Mouse (Mus musculus) thymus, postnatal 4 days (tissue): ENCODE results near the gene Hist1h2bb.
A peak's percentile ranks its signal among the peaks of the same experiment; 100 is the strongest.
"Not testable (repeated sequence)": the region's sequence is repeated elsewhere in the genome, so short reads cannot be mapped to it uniquely, and the experiment has no call there.

Experiments
- DNase-seq: peaks from one replicate; pipeline ENCODE4 v3.0.0; 2021

The Hist1h2bb gene

DNA sequence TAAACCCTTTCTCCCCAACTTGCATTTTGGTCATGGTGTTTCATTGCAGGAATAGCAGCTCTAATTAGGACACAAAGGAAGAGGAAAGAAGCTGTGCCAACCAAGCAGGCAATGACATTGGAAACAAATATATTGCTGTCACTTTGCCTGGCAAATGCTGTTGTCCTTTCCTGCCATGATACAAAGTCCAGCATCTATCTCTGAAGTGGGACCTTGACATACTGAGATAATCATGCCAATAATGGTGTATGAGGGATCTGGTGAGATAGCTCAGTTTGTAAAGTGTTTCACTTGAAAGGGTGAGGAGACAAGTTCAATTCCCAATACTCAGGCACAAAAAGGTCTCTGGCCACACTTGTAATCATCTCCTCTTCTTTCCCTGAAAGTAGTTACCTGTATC, 20.2 kb downstream of the Hist1h2bb start:
- no peak for DNase-seq

DNA sequence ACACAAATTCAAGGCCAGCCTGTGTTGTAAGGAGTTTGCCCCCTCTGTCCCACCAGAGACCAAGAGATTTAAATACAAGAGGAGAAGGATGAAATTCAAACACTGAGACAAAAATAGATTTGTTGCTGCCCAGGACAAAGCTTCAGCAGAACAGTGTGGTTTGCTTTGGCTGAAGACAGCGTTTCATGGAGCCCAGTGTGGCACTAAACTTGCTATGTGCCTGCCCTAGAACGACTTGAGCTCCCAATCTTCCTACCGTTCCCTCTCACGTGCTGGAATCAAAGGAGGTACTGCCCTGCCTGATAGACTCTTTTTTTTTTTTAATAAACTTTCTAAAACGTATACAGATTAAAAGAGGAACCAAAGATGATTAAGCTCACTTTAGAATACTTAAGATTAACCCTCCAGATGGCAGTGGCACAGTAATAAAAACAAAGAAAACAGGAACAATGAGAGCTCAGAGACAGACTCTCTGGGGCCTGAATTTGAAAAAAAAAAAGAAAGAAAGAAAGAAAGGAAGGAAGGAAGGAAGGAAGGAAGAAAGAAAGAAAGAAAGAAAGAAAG, 22.4 kb downstream of the Hist1h2bb start:
- DNase-seq, result no peak

DNA sequence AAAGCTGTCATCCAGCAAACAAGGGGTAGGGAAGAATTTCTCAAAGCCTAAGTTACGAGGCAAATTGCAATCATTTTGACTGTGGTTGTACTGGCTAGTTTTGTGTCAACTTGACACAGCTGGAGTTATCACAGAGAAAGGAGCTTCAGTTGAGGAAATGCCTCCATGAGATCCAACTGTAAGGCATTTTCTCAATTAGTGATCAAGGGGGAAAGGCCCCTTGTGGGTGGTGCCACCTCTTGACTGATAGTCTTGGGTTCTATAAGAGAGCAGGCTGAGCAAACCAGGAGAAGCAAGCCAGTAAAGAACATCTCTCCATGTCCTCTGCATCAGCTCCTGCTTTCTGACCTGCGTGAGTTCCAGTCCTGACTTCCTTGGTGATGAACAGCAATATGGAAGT, 23.1 kb downstream of the Hist1h2bb start, which contains the start of gene Trim38:
Gene Trim38 (plus strand): TSS at position 301 of the 400 bp plus-strand sequence.
- not testable (repeated sequence) for DNase-seq

- DNase-seq, result peak; percentile 25
Measured at GRCm38 (mm10) chr13:23772561-23773313, 26.2 kb downstream of the Hist1h2bb start.

DNA sequence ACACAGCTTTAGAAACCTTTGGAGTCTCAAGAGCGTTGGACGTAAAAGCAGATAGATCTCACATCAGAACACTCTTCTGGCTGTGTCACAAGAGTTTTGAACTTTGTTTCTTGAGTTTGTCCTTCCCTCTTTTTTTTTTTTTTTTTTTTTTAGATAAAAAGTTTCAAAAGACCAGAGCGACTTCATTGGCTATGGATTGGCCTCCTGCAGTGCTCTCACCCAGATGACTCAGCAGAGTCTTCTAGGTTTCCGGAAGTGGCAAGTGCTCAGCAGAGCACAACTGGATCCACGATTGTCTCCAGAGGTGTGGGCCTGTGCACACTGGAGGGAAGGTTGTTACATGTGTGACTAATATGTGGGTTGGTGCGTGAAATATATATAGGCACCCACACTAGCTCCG, 31.8 kb downstream of the Hist1h2bb start:
- DNase-seq, result no peak

DNA sequence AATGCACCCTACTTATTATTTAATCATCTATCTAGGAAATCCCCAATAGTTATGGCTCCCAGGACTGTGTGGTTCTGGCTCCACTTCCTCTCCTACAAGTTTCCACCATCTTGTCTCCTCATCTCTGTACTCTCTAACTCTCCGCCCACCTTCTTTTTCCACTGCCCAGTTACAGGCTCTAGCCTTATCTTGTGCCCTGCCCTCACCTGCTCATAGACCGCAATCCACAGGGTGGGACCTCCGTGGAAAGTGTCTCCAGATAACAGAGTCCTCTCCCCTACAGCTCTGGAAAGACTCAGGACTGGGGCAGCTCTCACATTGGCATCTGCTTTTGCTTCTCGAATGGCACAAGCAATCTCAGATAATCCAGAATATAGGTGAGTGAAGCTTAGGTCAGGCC, 32.5 kb downstream of the Hist1h2bb start:
- no peak for DNase-seq

DNA sequence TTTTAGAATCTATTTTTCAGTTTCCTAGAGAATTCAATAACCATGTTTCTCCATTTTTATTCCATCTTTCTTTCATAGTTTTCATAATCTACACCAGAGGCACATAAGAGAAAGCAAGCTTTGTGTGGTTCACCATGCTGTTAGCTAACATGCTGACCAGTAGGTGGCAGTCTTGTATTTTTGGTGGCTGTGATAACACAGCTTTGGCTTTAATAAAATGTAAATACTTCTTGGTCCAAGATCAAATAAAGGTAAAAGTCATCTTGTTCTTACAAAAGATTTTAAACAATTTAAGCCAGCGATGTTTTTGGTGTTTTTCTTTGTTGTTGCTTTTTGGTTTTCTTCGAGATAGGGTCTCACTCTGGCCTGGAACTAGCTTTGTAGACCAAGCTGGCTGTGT, 46.0 kb downstream of the Hist1h2bb start:
- DNase-seq, result peak; percentile 62
